Comparison of ENCODE assay signal across 14 mouse cellular contexts in genomic region chr8:46496852-46497251, GRCm38 (mm10). TPM values are rescaled to one million over a fixed set of nuclear protein-coding genes. Genes with fewer than 3 reads are reported as not detected.
DNase-seq lines count a peak whose midpoint lies in the region; ATAC-seq and TF ChIP-seq lines count a peak whose summit lies in the region.
"Had no signal": no experiment of that assay in that cellular context is flagged by ENCODE, and none has a peak within 500 bp of the region (broad histone marks: within the 10 kb centered on the region; RNA-seq: fewer than 3 reads in every experiment).

No protein-coding gene starts in this region.

- H3K9ac ChIP-seq in heart, embryonic 14.5 days (ENCODE audit: low read length), result no peak overlapping the region
- H3K9ac ChIP-seq in heart, embryonic 15.5 days, result no peak overlapping the region
- no peak overlapping the region for H3K9ac ChIP-seq in liver, postnatal 0 days (replicated peaks)
- H3K9ac ChIP-seq: embryonic facial prominence, embryonic 15.5 days had no signal

- peak overlapping the region; percentile 50; the same call in 1 of the 2 replicates for H3K4me2 ChIP-seq in heart, embryonic 14.5 days (ENCODE audit: low read length)
- H3K4me2 ChIP-seq in heart, embryonic 15.5 days, result no peak overlapping the region
- H3K4me2 ChIP-seq in liver, postnatal 0 days (ENCODE audit: low read depth, low read length), result peak overlapping the region; percentile 40
- H3K4me2 ChIP-seq: embryonic facial prominence, embryonic 15.5 days had no signal

- TF ChIP-seq EP300 in liver, postnatal 0 days (IDR thresholded peaks at IDR 0.05; ENCODE audit: low read depth), result no peak

- no peaks in the 10 kb centered on the region for H3K27me3 ChIP-seq in heart, embryonic 14.5 days (ENCODE audit: control insufficient read depth, insufficient read depth, low read length)
- H3K27me3 ChIP-seq in heart, embryonic 15.5 days, result no peaks in the 10 kb centered on the region
- H3K27me3 ChIP-seq in liver, postnatal 0 days (ENCODE audit: insufficient read depth, low read length), result no peaks in the 10 kb centered on the region
- H3K27me3 ChIP-seq: CH12.LX; embryonic facial prominence, embryonic 15.5 days had no signal

- no peak for ATAC-seq in heart, embryonic 14.5 days (ENCODE audit: insufficient number of reproducible peaks, insufficient read depth, low FRiP score, low read depth)
- no peak for ATAC-seq in heart, embryonic 15.5 days (replicated peaks; ENCODE audit: insufficient number of reproducible peaks, insufficient read depth, low FRiP score, low read depth)
- no peak; the same call in 1 of the 2 replicates for ATAC-seq in liver, postnatal 0 days

- H3K36me3 ChIP-seq in heart, embryonic 14.5 days (ENCODE audit: control insufficient read depth, insufficient read depth, low read length), result peaks cover 14% of the 10 kb centered on the region; the same call in 1 of the 2 replicates
- H3K36me3 ChIP-seq in heart, embryonic 15.5 days, result peaks cover 5% of the 10 kb centered on the region; the same call in 1 of the 2 replicates
- H3K36me3 ChIP-seq in liver, postnatal 0 days (replicated peaks; ENCODE audit: insufficient read depth, low read length), result peaks cover 52% of the 10 kb centered on the region
- H3K36me3 ChIP-seq: embryonic facial prominence, embryonic 15.5 days had no signal

- DNase-seq in heart, adult 9 months (ENCODE audit: low spot score in 2 of 2), result no peak
- no peak for DNase-seq in liver, postnatal 0 days
- no peak for DNase-seq in right cerebral cortex, adult 2 months (ENCODE audit: low spot score in 2 of 2)
- no peak for DNase-seq in kidney, postnatal 14 days
- DNase-seq in natural killer cell, adult 2 months (ENCODE audit: low spot score in 2 of 2), result no peak
- DNase-seq: cerebellum, postnatal 25 days; gastrocnemius, postnatal 25 days; thymus, postnatal 36 days had no signal

- WGBS in heart, embryonic 14.5 days, result 35% methylated on average over 6 of the region's 6 CpGs
- WGBS in heart, embryonic 15.5 days, result 31% methylated on average over 6 of the region's 6 CpGs
- WGBS in liver, postnatal 0 days (ENCODE audit: insufficient replicate concordance), result 33% methylated on average over 6 of the region's 6 CpGs

- H3K4me3 ChIP-seq in heart, embryonic 14.5 days (ENCODE audit: control insufficient read depth in 1 of 2, insufficient read depth in 1 of 2, low read depth in 1 of 2, low read length in 2 of 2), result no peak overlapping the region
- no peak overlapping the region for H3K4me3 ChIP-seq in heart, embryonic 15.5 days
- no peak overlapping the region for H3K4me3 ChIP-seq in liver, postnatal 0 days (ENCODE audit: low read depth, low read length)
- H3K4me3 ChIP-seq: embryonic facial prominence, embryonic 15.5 days; left cerebral cortex, adult 2 months; myocyte had no signal

- no peak for TF ChIP-seq CTCF in liver, postnatal 0 days (IDR thresholded peaks at IDR 0.05; ENCODE audit: low read depth)

- peaks cover 16 to 25% of the 10 kb centered on the region in 2 experiments for H3K4me1 ChIP-seq in heart, embryonic 14.5 days (ENCODE audit: control insufficient read depth in 2 of 2, insufficient read depth in 2 of 2, low read length in 2 of 2)
- peaks cover 29% of the 10 kb centered on the region for H3K4me1 ChIP-seq in heart, embryonic 15.5 days (replicated peaks)
- peaks cover 65% of the 10 kb centered on the region for H3K4me1 ChIP-seq in liver, postnatal 0 days (ENCODE audit: insufficient read depth)

- H3K27ac ChIP-seq in heart, embryonic 14.5 days (replicated peaks in 1 of 2; ENCODE audit: control insufficient read depth in 1 of 2, insufficient read depth in 1 of 2, low read depth in 2 of 2, low read length in 2 of 2), result peak overlapping the region in 1 of 2 experiments; percentile 56; a peak in 1 of 4 replicates
- peak overlapping the region; percentile 65 for H3K27ac ChIP-seq in heart, embryonic 15.5 days
- peak overlapping the region; percentile 67 for H3K27ac ChIP-seq in liver, postnatal 0 days (ENCODE audit: low read depth)
- H3K27ac ChIP-seq: embryonic facial prominence, embryonic 15.5 days; left cerebral cortex, adult 2 months had no signal

- no peaks in the 10 kb centered on the region for H3K9me3 ChIP-seq in heart, embryonic 14.5 days (ENCODE audit: control insufficient read depth, low read length)
- H3K9me3 ChIP-seq in heart, embryonic 15.5 days (replicated peaks), result no peaks in the 10 kb centered on the region
- no peaks in the 10 kb centered on the region for H3K9me3 ChIP-seq in liver, postnatal 0 days (ENCODE audit: low read length)
- H3K9me3 ChIP-seq: embryonic facial prominence, embryonic 15.5 days had no signal

RNA-seq across cellular contexts. Expression of gene Acsl1, which starts 26.0 kb away (rescaled TPM):
- polyA plus RNA-seq in heart, embryonic 14.5 days (2014; fragmentation: Nextera tagmentation; extraction: Ambion mirVana), result 44.1 and 51.1 TPM in 2 replicates
- 53.7 and 59.9 TPM in 2 replicates for polyA plus RNA-seq in heart, embryonic 15.5 days (2015; fragmentation: Nextera tagmentation; extraction: Ambion mirVana)
- 428 and 466 TPM in 2 replicates for polyA plus RNA-seq in liver, postnatal 0 days (2015; fragmentation: Nextera tagmentation; extraction: Ambion mirVana)

RNA-seq across cellular contexts. Expression of gene Cenpu, which starts 55.0 kb away (rescaled TPM):
- polyA plus RNA-seq in heart, embryonic 14.5 days (2014; fragmentation: Nextera tagmentation; extraction: Ambion mirVana), result 10.2 and 12.5 TPM in 2 replicates
- polyA plus RNA-seq in heart, embryonic 15.5 days (2015; fragmentation: Nextera tagmentation; extraction: Ambion mirVana), result 9.6 and 10.1 TPM in 2 replicates
- 8.2 and 9.7 TPM in 2 replicates for polyA plus RNA-seq in liver, postnatal 0 days (2015; fragmentation: Nextera tagmentation; extraction: Ambion mirVana)
